Mouse (Mus musculus) heart, postnatal 10 days (tissue): ENCODE measurements at regions not wholly inside any gene's neighbourhood (a gene's known extent, or its start where the extent isn't known, plus 50 kb on each side); places are given as distances from the start of the nearest gene placed in this dataset.
"Not testable (repeated sequence)": the region's sequence is repeated elsewhere in the genome, so short reads cannot be mapped to it uniquely, and the experiment has no call there.

ENCODE experiments used
- DNase-seq, 2 experiments: peaks; one replicate each; pipeline ENCODE4 v3.0.0; 2021
- intact Hi-C: fragments of 180-260 bp; cut with DNase I; formaldehyde crosslinking; loops from one replicate; pipeline ENCODE4 v1.15.1; 2025

DNA sequence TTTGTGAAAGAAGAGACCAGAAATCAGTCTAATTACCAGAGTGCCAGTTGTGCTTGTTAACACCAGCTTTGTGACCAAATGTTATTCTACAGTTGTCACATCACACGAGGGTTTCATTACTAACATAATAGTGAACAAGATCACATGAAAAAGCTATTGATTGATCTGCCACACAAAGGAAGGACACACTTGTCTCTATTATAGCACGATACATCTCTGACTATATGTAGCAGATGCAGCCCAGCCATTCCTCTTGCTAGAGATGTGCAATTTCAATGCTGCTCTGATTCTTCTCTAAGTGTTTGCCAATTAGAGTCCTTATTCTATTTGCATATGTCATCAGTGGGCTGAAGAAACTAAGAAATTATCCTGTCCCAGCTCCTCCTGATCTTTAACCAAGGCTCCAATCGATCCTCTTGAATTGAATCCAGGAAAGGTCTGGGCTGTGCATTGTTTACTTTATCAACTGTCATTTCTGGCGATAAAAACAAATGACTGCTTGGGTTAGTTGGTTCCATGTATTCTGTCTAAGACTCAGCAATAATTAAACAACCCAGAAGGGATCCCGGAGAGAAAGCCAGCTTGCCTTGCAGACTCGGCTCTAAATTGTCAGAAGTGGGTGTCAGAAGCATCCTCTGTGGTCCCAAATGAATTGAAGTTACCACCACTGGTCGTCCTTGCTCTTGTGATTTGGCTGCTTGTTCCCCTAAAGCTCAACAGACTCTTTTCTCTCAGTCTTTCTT is 551.7 kb upstream of the Ptbp2 start:
- DNase-seq = no peak
- intact Hi-C loops = no loop called here

DNA sequence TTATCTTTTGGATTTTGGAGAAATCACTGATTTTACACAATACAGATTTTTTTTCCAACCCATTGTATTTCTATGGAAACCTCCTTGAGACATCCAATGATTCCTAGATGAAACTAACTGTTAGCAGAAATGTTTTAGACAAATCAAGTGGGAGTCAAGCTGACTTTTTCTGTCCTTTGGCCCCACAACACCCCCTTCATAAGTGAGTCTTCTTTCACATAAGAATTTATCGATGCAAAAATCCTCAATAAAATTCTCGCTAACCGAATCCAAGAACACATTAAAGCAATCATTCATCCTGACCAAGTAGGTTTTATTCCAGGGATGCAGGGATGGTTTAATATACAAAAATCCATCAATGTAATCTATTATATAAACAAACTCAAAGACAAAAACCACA is 522.8 kb upstream of the Ptbp2 start:
- intact Hi-C loops, DNase-seq: not testable (repeated sequence)

DNA sequence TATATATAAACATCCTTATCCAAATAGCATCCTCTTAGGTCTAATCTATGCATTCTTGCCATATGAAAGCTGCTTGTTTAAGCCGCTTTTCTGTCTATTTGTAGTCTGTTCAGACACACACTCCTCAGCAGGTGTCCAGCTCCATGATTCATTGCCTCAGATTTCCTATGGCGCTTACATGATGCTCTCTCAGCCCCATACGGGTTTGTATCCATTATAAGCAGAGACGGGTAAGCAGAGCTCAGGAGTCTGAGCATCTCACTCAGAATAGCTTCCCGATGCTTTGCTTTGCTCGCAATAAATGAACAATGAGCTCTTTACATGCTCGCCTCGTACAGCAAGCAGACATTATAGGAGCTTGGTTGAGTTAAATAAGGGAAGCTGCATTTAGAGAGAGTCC is 521.3 kb upstream of the Ptbp2 start:
- no peak for DNase-seq
- intact Hi-C loops = no loop called here
